Mouse (Mus musculus) adrenal gland, adult 2 months (tissue): Measurements from ENCODE around the gene Usp37. TPM values are rescaled to one million over a fixed set of nuclear protein-coding genes. Genes with fewer than 3 reads are reported as not detected.

Source experiments
- microRNA-seq, 2 experiments: library from miRNA; unstranded; fragments of <30 nt; microRNA quantifications; one replicate each; pipeline ENCODE4 v1.2.0; 2021
- polyA plus RNA-seq: library from polyadenylated mRNA; depleted of rRNA; stranded (reverse); fragments of >200 nt; gene quantifications from 2 replicates; pipeline ENCODE4 v1.2.3, GENCODE M21; 2012; rRNA removed
- total RNA-seq, 2 experiments: library from RNA; stranded (reverse); gene quantifications; 2 replicates each; pipeline ENCODE4 v1.2.3; 2021

Usp37 gene
- total and polyA plus RNA-seq, 3 experiments: 4.3 to 15.0 (median 13.3) TPM

Small RNA genes within 50 kb of the gene (microRNA-seq; reads per million reads assigned to microRNA genes)
- gene Gm25035: 0 reads per million in 2 experiments
- gene Mir26b: 19,591 to 21,248 reads per million in 2 experiments

Other genes with a start within 250 kb of the Usp37 start
- 100 to 1,000 TPM in 1 of 2 experiments, 10 to 100 TPM in 1; 98.3 to 115 TPM for gene Tmbim1, start 238.7 kb downstream of the Usp37 start, total RNA-seq
- gene Tmbim1, start 238.7 kb downstream of the Usp37 start, polyA plus RNA-seq: 834 and 852 TPM in 2 replicates
- under 1 TPM; 0.29 to 0.69 TPM for gene Catip, start 182.2 kb downstream of the Usp37 start, total RNA-seq
- gene Catip, start 182.2 kb downstream of the Usp37 start, polyA plus RNA-seq: 0.24 and 0.51 TPM in 2 replicates
- 10 to 100 TPM; 13.1 to 16.3 TPM for gene Slc11a1, start 169.1 kb downstream of the Usp37 start, total RNA-seq
- 39.4 and 50.7 TPM in 2 replicates for gene Slc11a1, start 169.1 kb downstream of the Usp37 start, polyA plus RNA-seq
- gene Ctdsp1, start 152.8 kb downstream of the Usp37 start, total RNA-seq: 100 to 1,000 TPM; 169 to 172 TPM
- gene Ctdsp1, start 152.8 kb downstream of the Usp37 start, polyA plus RNA-seq: 195 and 226 TPM in 2 replicates
- gene Vil1, start 134.9 kb downstream of the Usp37 start, total RNA-seq: 1 to 10 TPM in 1 of 2 experiments, under 1 TPM in 1; 0.95 to 1.1 TPM
- 0.13 and 0.20 TPM in 2 replicates for gene Vil1, start 134.9 kb downstream of the Usp37 start, polyA plus RNA-seq
- gene Cnot9, start 38.2 kb downstream of the Usp37 start, total RNA-seq: 10 to 100 TPM; 24.0 to 26.7 TPM
- 8.4 and 10.1 TPM in 2 replicates for gene Cnot9, start 38.2 kb downstream of the Usp37 start, polyA plus RNA-seq
- gene Plcd4, start 1.4 kb downstream of the Usp37 start, total RNA-seq: under 1 TPM; 0.37 to 0.79 TPM
- 0.07 and 0.11 TPM in 2 replicates for gene Plcd4, start 1.4 kb downstream of the Usp37 start, polyA plus RNA-seq
- 10 to 100 TPM; 13.5 to 16.3 TPM for gene Zfp142, start 44.0 kb upstream of the Usp37 start, total RNA-seq
- 13.2 and 14.6 TPM in 2 replicates for gene Zfp142, start 44.0 kb upstream of the Usp37 start, polyA plus RNA-seq
- 10 to 100 TPM; 31.4 to 32.1 TPM for gene Bcs1l, start 44.0 kb upstream of the Usp37 start, total RNA-seq
- 13.2 and 16.7 TPM in 2 replicates for gene Bcs1l, start 44.0 kb upstream of the Usp37 start, polyA plus RNA-seq
- 10 to 100 TPM; 49.8 to 70.2 TPM for gene Rnf25, start 57.1 kb upstream of the Usp37 start, total RNA-seq
- gene Rnf25, start 57.1 kb upstream of the Usp37 start, polyA plus RNA-seq: 28.3 and 29.5 TPM in 2 replicates
- gene Stk36, start 57.2 kb upstream of the Usp37 start, total RNA-seq: 1 to 10 TPM; 3.9 to 4.3 TPM
- gene Stk36, start 57.2 kb upstream of the Usp37 start, polyA plus RNA-seq: 7.4 and 10.0 TPM in 2 replicates
- gene Ttll4, start 117.5 kb upstream of the Usp37 start, total RNA-seq: 10 to 100 TPM; 13.1 to 21.9 TPM
- gene Ttll4, start 117.5 kb upstream of the Usp37 start, polyA plus RNA-seq: 12.9 and 14.0 TPM in 2 replicates
- 10 to 100 TPM; 13.1 to 16.8 TPM for gene Cyp27a1, start 169.3 kb upstream of the Usp37 start, total RNA-seq
- gene Cyp27a1, start 169.3 kb upstream of the Usp37 start, polyA plus RNA-seq: 8.7 and 9.5 TPM in 2 replicates
- under 1 TPM in 1 of 2 experiments, not detected in 1; 0.17 TPM for gene Prkag3, start 204.9 kb upstream of the Usp37 start, total RNA-seq
- gene Prkag3, start 204.9 kb upstream of the Usp37 start, polyA plus RNA-seq: 0.20 and 0.26 TPM in 2 replicates
- 1 to 10 TPM; 2.3 to 5.7 TPM for gene Wnt6, start 227.6 kb upstream of the Usp37 start, total RNA-seq
- gene Wnt6, start 227.6 kb upstream of the Usp37 start, polyA plus RNA-seq: 11.5 and 17.1 TPM in 2 replicates
- 1 to 10 TPM in 1 of 2 experiments, under 1 TPM in 1; 0.23 to 1.2 TPM for gene Wnt10a, start 247.2 kb upstream of the Usp37 start, total RNA-seq
- 2.1 and 2.4 TPM in 2 replicates for gene Wnt10a, start 247.2 kb upstream of the Usp37 start, polyA plus RNA-seq